Mouse (Mus musculus) retina, adult 2 months (tissue): ENCODE measurements at regions not wholly inside any gene's neighbourhood (a gene's known extent, or its start where the extent isn't known, plus 50 kb on each side); places are given as distances from the start of the nearest gene placed in this dataset.

Experiments used
- DNase-seq: peaks from one replicate; pipeline ENCODE4 v3.0.0-alpha.2; 2012; ENCODE audit warnings: low read depth, low spot score

DNA sequence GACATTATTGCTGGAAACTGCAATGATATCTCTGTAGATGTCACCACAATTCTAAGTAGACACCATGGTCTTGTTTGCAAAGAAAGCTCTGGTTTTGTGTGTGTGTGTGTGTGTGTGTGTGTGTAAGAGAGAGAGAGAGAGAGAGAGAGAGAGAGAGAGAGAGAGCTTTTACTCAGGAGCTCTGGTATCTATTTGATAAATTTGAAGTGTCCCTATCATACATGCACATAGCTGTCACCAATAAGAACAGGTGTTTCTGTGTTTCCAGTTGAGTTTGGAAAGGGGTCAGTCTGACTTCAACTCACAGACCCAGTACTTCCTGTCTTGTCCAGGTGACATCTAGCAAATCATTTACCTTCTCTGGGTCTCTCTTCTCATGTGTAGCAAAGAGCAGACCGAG lies 169.7 kb upstream of the Serpine2 start:
- no peak for DNase-seq

DNA sequence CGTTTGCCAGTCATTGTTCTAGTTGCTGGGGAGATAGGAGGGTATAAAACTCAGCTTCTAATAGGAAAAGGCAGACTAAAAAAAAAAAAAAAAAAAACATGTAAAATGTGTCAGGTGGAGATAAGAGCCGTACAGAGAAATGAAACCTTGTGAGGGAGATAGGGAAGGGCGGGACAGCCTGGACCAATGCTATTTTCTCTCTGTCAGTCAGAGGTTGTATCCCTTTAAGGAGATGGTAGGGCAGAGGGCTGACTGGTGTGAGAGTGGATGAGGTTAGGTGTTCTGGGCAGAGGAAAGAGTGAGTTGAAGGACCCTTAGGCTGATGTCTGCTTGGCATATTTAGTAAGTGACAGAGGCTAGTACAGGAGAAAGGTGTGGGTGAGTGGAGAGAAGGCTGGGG lies 169.2 kb upstream of the Serpine2 start:
- DNase-seq = no peak

DNA sequence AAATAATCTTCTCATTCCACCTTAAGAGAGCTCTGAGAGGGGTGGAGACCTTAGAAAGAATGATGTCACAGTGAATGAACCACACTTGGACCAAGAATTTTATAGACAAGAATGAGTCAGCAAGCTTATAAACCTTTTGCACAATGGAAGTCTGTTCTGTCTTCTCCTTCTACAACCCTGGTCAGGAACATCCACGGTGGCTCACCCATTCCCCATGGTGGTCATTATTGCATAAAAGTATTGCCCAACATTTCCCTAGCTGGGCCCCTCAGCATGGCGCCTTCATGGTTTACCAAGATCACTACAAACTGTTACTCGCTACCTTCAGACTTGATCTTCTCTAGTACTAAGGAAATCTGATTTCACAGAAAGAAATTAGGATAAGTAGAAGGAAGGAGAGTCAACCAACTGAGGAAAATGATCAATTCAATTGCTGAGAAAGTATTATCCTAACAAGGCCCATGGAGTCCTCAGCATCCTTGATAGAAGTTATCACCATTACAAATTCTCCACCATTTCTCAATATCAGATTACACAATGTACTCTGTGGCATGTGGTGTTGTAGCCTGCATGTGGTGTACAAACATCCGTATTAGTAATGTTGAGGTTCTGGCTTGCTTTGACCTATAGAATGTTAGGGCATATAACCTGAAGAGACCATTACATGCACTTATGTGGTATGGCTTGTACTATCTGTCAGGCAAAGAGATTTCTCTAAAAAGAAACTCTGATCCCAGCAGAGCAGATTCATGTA lies 165.1 kb upstream of the Serpine2 start:
- DNase-seq = no peak

DNA sequence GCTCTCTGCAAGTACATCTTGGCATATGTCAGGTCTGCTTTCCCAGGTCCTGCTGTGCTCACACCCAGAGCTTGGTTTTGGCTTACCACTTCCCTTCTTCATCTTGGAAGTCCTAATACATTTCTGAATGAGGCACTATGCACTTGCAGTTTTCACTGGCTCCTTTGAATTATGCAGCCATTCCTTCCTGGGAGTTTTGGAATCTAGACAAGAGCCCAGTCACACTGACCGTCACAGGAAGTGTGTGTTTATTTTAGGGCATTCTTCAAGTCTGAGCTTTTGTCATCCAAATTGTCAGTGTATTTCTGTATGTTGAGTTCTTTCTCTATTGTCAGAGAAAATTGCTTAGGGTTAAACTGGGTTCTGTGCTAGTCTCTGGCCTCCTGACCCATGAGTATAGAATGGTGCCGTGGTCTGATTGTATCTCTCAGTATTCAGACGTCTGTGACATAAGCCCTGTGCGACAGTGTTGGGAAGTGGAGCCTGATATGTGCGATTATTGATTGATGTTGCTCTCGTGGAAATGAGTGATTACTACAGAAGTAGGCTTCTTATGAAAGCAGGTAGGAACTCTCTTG lies 162.6 kb upstream of the Serpine2 start:
- no peak for DNase-seq

DNA sequence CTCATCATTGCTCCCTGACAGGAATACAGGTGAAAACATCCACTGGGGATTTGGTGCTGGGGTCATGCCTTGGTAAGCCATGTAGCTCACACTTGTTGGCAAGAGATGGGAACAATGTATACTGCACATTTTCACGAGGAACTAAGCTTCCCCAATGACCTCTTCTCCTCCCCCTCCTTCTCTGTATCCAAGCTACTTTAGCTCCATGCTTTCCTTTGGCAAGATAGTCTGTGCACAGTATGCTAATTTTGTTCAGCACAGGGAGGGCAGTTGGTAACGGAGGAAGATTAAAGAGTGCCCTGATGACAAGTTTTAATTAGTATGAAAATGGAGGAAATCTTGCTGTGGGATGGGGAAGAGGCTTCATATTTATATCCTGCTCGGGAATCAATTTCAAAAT lies 160.9 kb upstream of the Serpine2 start:
- DNase-seq = no peak

DNA sequence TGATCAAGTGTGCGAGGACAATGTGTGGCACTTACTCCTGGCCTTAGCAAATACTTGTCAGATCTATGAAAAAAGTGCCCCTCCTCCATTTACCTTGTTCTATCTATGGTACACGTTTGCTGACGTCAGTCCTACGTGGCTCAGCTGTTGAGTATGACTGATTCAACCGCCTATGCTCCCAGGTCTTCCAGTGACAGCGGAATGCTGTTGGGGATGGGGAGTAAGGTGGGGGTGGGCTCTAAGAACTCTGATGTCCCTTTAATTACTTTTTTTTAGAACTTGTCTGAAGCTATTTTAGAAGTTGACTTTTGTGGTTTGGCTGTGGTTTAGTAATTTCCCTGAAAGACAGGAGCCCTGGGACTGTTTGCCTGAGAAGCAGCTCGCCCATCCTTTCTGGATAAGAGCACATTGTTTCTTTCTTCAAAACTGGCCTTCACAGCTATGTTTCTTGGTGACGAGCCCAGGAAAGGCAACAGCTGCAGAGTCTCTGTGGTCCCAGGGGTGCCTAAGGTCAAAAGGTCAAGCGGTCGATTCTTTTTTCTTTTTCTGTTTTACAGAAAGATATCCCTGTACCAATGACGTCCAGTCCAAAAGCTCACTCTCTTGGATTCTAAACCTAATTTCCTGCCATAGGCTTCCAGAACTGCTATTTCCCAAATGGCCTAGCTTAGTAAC lies 157.5 kb upstream of the Serpine2 start:
- no peak for DNase-seq

DNA sequence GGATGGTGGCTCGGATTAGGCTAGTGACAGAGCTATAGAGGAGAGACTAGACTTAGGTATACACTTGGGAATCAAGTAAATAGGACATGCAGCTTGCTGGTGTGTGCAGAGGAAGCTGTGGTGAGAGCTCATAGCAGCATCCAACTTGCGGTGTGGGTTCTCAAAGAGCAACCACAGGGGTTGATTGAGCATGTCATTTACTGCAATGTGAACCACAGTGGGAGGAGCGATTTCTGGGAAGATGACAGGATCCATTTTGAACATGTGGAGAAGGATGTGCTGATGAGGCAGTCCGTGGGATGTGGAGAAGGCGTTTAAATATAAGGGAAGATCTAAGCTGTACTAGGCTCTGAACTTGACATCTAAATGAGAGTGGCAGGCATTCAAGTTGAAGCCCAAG lies 154.5 kb upstream of the Serpine2 start:
- DNase-seq = no peak

DNA sequence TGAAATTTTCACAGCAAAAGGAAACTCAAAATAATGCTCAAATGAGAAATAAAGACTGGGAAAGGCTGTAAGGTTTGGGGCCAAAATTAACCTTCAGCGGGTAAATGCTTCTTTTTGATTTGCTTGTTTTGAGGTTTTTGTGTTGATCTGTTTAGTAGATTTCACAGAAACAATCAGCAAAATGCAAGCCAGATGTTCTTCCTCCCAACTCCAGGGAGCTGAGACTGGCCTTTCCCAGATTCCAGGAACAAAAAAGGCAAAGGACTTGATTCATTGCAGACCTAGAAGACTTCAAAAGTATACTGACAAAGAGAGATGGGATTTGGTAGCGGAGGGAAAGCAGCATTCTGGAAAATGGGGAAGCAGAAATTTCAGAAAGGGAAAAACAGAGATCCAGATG lies 153.6 kb upstream of the Serpine2 start:
- no peak for DNase-seq

DNA sequence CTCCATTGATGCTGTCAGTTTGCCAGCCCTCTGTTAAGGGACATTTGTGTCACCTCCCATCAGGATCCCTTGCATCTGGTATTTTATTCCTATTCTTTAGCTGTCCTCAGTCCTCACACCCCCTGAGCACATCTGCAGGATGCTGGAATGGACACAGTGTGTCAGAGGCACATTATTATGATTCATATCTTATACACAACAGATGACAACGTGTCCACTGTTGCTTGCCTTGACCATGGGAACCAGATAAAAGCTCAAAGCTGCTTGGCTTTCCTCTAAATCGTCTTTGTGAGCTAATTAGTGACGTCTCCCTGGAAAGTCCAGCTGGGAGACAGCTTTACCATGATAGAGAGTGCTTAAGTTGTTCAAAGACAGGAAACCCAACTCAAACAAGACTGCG lies 149.7 kb upstream of the Serpine2 start:
- DNase-seq = no peak

DNA sequence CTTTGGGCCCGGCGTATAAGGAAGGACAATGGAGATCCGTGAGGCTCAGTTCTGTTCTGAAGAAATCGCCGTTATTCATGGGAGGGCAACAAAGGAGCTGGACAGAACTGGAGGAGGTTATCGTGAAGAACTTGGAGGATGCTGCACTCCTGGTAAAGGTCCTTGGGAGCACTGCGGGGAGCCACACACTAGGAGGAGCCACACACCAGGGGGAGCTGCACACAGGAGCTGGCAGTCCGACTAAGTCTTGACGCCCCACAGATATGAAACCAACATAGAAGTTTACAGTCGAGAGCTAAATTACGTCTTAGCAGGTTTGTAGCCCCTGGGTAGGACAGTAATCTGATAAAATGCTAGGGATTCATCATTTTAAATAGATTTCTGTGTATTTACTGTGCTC lies 138.1 kb upstream of the Serpine2 start:
- DNase-seq = no peak

DNA sequence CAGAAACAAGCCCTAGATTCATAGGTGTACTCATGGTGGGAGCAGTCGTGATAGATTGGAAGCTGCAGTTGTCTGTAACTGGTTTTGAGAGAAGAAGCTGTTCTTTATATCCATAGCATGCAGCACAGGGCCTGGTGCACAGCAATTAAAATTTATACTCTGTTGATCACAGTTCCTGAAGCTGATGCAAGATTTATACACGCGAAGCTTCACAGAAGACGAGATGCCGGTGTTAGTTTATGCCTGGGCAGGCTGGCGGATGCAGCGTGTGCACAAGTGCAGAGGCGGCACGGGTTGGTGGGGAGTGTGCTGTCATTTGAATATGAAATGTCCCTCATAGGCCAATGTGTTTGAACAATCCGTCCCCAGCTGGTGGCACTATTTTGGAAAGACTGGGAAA lies 136.9 kb upstream of the Serpine2 start:
- no peak for DNase-seq

DNA sequence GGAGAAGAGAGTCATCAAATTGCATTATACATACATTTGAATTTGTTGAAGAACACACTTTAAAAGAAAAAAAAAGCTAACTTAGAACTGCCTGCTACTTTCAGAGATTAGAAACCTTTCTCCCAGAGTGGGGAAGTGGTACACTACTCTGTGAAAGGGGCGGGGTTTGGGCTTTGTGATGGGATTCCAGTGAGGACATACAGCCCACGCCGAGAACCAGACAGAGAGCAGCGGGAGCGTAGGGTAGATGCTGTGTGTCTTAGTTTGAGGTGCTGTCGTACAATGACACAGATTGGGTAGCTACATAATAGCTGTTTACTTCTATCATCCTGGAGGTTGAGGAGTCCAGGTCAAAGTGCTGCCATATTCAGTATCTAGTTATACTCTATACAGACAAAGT lies 136.5 kb upstream of the Serpine2 start:
- DNase-seq = no peak

DNA sequence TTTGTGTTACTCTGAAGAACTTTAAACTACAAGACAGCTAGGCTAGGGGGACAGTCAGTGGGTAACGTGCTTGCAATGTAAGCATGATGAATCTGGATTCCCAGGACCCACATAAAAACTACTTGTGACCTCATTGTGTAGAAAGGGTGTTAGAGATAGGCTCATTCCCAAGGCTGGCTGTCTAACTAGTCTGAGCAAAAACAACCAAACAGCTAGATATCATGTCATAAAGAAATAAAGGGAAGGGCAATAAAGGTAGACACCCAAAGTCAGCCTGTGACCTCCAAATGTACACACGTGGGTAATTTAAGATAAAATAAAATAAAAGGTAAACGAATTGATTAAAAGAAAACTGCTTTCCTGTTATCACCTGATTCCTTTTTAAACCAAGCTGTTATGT lies 123.7 kb upstream of the Serpine2 start:
- DNase-seq = no peak

DNA sequence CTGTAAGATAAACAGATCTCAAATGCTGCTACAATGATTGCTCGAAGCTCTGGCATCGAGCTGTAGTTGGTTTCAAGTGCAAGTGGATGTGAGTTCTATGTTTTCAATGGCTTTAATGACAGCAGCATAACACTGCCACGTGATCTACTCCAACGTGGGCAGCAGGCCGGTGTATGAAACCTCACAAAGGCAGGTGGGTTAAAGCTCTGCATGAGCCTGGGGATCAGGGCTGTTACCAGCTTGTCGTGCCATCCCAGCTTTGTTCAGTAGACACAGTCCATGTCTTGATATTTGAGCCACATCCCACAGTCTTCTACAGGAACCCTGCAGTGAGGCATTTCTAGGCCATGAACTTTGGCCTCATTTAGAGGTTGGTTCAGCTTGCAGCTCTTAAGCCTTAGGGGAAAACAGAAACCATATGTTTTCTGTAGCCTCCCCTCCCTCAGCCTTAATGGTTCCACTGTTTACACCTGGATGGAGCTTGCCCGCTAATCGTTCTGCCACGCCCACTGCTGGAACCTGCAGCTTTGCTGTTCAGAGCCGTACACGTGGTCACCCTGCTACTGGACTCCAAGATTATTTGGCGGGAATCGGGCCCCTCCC lies 121.8 kb upstream of the Serpine2 start:
- no peak for DNase-seq

DNA sequence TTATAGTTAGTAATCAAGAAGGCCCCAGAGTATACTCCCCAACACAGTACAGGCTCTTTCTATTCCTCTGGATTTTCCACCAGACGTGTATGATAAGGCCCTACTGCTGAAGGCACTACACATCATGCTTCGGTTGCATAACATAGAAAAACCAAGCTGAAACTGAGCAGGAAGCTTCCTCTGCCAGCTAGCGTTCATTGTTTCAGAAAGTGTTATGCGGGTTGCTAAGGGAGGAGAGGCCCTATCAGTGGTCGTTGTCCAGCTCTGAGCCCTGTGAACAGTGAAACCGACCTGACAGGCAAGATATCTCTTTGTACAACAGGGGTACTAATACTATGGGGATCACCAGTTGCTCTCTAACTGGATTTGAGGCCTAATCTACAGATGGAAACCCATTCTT lies 118.9 kb upstream of the Serpine2 start:
- DNase-seq = no peak

DNA sequence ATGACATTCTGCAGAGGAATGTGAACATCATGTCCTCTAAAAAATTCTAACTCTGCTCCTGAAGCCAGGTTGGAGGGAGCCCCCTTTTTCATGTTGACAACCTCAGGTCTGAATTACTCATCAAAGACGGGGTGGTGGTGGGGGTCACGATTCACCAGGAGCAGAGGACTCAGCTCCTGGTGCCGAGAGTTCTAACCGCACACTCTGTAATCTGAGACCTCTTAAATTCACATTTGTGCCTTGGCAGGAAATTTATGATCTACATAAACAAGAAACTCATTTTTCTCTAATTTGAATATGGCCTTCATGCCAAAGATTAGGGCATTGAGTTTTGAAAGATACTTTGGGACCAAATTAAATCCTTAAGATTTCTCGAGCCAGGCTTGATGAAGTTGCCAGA lies 117.2 kb upstream of the Serpine2 start:
- no peak for DNase-seq

DNA sequence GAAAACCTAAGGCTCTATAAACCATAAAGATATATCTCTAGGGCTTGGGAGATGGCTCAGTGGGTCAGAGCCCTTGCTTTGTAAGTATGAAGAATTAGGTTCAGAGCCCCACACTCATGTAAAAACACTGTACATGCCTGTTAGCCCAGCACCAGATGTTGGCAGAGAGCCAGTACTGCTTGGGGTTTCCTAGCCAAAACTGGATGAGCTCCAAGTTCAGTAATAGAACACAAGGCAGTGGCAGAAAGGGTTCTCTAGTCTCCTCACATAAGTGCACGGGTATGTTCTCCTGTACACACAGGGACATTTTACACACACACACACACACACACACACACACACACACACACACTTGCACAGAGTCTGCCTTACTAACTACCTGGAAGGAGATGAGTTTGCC lies 95.1 kb upstream of the Serpine2 start:
- DNase-seq = no peak

DNA sequence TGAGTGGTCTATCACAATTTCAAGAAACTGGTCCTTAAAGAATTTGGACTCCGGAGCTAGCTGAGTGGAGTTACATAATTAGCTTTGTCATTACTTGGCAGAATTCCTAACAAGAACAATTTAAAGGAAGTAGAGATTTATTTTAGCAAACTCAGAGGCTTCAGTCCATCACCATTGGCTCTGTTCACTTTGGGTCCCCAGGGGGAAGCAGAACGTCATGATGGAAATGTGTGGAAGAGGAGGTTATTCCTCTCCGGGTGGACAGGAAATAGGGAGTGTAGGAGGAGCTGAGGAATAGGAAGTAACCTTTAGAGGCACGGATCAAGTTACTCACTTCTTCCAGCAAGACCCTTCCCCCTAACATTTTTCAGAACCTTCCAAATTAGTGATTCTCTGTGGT lies 83.3 kb upstream of the Serpine2 start:
- no peak for DNase-seq

DNA sequence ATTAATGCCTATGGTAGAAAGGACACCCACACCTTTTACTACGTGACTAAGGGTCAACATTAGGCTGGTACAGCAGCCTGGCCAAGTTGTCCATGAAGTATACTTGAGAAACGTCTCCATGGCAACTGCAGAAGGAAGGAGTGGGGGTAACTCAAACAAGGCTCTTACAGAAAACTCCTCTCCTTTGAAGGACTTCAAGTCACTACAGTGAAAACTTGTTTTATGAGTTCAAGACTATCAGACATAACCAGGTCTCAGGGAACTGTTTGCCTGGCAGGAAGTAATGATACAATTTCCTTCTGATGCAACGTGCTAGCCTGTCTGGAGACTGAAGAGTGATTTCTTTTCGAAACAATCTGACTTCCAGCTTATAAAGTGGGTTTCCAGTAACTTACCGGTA lies 71.5 kb upstream of the Serpine2 start:
- DNase-seq = no peak

DNA sequence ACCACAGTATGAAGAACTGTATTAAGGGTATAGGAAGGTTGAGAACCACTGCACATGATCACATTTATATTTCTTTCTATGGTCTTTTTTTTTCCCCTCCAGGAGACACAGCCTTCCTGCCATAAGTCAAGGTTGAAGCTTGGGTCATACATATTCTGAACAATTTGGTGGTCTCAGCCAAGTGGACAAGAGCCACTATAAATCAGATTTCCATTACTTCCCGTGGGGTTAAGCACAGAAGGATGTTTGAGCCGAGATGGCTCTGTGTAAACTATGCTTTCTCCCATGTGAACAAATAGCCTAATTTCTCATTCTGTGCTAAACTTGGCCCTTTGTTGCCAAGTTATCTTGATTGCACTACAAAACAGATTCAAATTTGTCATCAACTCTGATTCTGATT lies 66.8 kb upstream of the Serpine2 start:
- DNase-seq = no peak

DNA sequence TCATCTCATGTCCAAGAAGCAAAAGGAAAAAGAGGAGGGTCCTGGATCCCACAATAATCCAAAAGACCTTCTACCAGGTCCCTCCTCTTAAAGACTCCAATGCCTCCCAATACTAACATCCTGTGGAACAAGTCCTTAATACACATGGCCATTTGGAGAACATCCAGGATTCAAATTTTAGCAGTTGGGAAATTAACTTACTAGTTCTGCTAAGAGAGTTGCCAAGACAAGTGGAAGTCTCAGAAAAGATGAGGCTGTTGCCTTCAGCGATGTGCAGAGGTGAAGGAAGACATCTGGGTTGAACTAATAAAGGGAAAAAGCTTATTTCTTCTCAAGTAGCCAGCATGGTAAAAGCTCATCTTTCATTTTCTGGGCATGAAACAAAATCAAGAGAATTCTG lies 64.8 kb upstream of the Serpine2 start:
- DNase-seq = no peak

DNA sequence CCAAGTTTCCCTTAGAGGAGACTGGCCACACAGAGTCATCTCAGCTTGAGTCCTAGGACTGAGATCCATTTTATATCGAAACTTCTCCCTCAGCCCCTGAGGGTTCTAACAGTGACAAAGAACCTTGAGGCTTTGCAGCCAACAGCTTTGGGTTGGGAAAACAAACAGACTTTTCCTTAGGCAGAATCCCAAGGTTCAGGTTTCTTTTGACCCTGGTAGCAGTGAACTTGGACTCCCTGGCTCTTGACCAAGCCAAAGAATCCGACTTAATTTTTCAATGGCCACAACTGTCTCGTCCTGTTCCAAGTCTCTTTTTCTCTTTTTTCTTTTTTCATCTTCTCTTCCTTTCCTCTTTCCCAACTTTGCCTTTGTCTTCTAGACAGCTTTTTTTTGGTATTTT lies 60.9 kb upstream of the Serpine2 start:
- DNase-seq = no peak

DNA sequence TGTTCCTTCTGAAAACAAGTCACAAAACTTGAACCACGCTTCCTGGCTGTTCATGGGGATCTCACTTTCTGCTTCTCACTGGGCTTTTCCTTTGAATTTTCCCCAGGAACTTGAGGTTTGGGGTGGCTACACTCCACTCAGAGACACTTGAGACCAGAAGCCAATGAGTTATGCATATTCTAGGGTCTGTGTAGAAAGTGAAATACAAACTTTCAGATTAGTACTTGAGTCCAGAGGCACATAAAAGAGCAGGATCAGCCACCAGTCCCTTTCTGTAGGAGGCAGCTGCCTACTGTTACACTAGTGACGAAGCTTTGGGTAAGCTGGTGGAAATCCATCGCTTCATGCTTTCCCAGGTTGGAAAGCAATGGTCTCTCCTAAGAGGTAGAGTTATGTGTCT lies 60.4 kb upstream of the Serpine2 start:
- DNase-seq = no peak
